Mouse (Mus musculus): ENCODE data around the gene Mtmr6. TPM values are rescaled to one million over a fixed set of nuclear protein-coding genes. Genes with fewer than 3 reads are reported as not detected.
A peak's percentile ranks its signal among the peaks of the same experiment; 100 is the strongest.

Mtmr6 gene
- polyA plus RNA-seq (2015; fragmentation: Nextera tagmentation; extraction: Ambion mirVana), result 55.5 and 62.0 TPM in 2 replicates

- Histone ChIP-seq H3K9me3 (ENCODE audit: control insufficient read depth, low read length) (no peaks in the 10 kb centered on the region), H3K27me3 (replicated peaks; ENCODE audit: control insufficient read depth, insufficient read depth, low read length) (no peaks in the 10 kb centered on the region), H3K27ac (ENCODE audit: low read depth, low read length) (peak within 1 kb of the TSS; percentile 88), H3K4me3 (ENCODE audit: low read length) (peak within 1 kb of the TSS; percentile 77), H3K36me3 (ENCODE audit: control insufficient read depth, insufficient read depth, low read length) (no peaks in the 10 kb centered on the region), H3K4me1 (ENCODE audit: control insufficient read depth, insufficient read depth, low read depth, low read length) (peaks cover 16% of the 10 kb centered on the region), H3K4me2 (ENCODE audit: low read length) (peak within 1 kb of the TSS; percentile 66), H3K9ac (ENCODE audit: low read depth, low read length) (peak within 1 kb of the TSS; percentile 90)
- peak; percentile 100 for ATAC-seq
- under 1% methylated on average over 51 of the region's 51 CpGs for WGBS
These were observed at the start of gene Mtmr6 for GRCm38 (mm10) chr14:60264990-60265876. Gene Mtmr6, plus strand, starts transcription at chr14:60265228.

GRCm38 (mm10) chr14:60216125-60216524 lies 48.9 kb upstream of the Mtmr6 start:
- Histone ChIP-seq H3K36me3 (ENCODE audit: control insufficient read depth, insufficient read depth, low read length) (peaks cover 7% of the 10 kb centered on the region; the same call in 1 of the 2 replicates), H3K4me3 (ENCODE audit: low read length) (no peak overlapping the region), H3K27ac (ENCODE audit: low read depth, low read length) (no peak overlapping the region), H3K9ac (ENCODE audit: low read depth, low read length) (no peak overlapping the region), H3K27me3 (replicated peaks; ENCODE audit: control insufficient read depth, insufficient read depth, low read length) (no peaks in the 10 kb centered on the region), H3K9me3 (ENCODE audit: control insufficient read depth, low read length) (no peaks in the 10 kb centered on the region), H3K4me1 (ENCODE audit: control insufficient read depth, insufficient read depth, low read depth, low read length) (no peaks in the 10 kb centered on the region), H3K4me2 (ENCODE audit: low read length) (no peak overlapping the region)
- 100% methylated on average over 1 of the region's 1 CpGs for WGBS
- no peak for ATAC-seq

GRCm38 (mm10) chr14:60217616-60218015 lies 47.4 kb upstream of the Mtmr6 start:
- H3K9me3 ChIP-seq (ENCODE audit: control insufficient read depth, low read length), result no peaks in the 10 kb centered on the region
- no peak overlapping the region for H3K9ac ChIP-seq (ENCODE audit: low read depth, low read length)
- H3K27ac ChIP-seq (ENCODE audit: low read depth, low read length), result no peak overlapping the region
- no peaks in the 10 kb centered on the region for H3K27me3 ChIP-seq (replicated peaks; ENCODE audit: control insufficient read depth, insufficient read depth, low read length)
- no peak overlapping the region for H3K4me2 ChIP-seq (ENCODE audit: low read length)
- H3K4me3 ChIP-seq (ENCODE audit: low read length), result no peak overlapping the region
- no peaks in the 10 kb centered on the region for H3K4me1 ChIP-seq (ENCODE audit: control insufficient read depth, insufficient read depth, low read depth, low read length)
- no peak for ATAC-seq
- 100% methylated on average over 4 of the region's 4 CpGs for WGBS
- peaks cover 11% of the 10 kb centered on the region for H3K36me3 ChIP-seq (ENCODE audit: control insufficient read depth, insufficient read depth, low read length)

- ATAC-seq, result no peak
- Histone ChIP-seq H3K36me3 (ENCODE audit: control insufficient read depth, insufficient read depth, low read length) (peaks cover 11% of the 10 kb centered on the region), H3K4me1 (ENCODE audit: control insufficient read depth, insufficient read depth, low read depth, low read length) (no peaks in the 10 kb centered on the region), H3K9ac (ENCODE audit: low read depth, low read length) (no peak overlapping the region), H3K27me3 (replicated peaks; ENCODE audit: control insufficient read depth, insufficient read depth, low read length) (no peaks in the 10 kb centered on the region), H3K27ac (ENCODE audit: low read depth, low read length) (no peak overlapping the region), H3K9me3 (ENCODE audit: control insufficient read depth, low read length) (no peaks in the 10 kb centered on the region), H3K4me3 (ENCODE audit: low read length) (no peak overlapping the region), H3K4me2 (ENCODE audit: low read length) (no peak overlapping the region)
- WGBS, result 91% methylated on average over 10 of the region's 10 CpGs
These were observed 45.1 kb upstream of the Mtmr6 start for GRCm38 (mm10) chr14:60219886-60220285.

- no peak for ATAC-seq
These were observed 26.5 kb upstream of the Mtmr6 start for GRCm38 (mm10) chr14:60238551-60238950.

GRCm38 (mm10) chr14:60250366-60250765 lies 14.7 kb upstream of the Mtmr6 start:
- Histone ChIP-seq H3K27ac (ENCODE audit: low read depth, low read length) (no peak overlapping the region), H3K9ac (ENCODE audit: low read depth, low read length) (peak overlapping the region; percentile 97), H3K36me3 (ENCODE audit: control insufficient read depth, insufficient read depth, low read length) (no peaks in the 10 kb centered on the region), H3K4me2 (ENCODE audit: low read length) (peak overlapping the region; percentile 74), H3K9me3 (ENCODE audit: control insufficient read depth, low read length) (no peaks in the 10 kb centered on the region), H3K4me1 (ENCODE audit: control insufficient read depth, insufficient read depth, low read depth, low read length) (peaks cover 20% of the 10 kb centered on the region), H3K4me3 (ENCODE audit: low read length) (peak overlapping the region; percentile 97), H3K27me3 (replicated peaks; ENCODE audit: control insufficient read depth, insufficient read depth, low read length) (no peaks in the 10 kb centered on the region)
- WGBS, result 14% methylated on average over 8 of the region's 8 CpGs
- no peak for ATAC-seq

More at GRCm38 (mm10) chr14:60238551-60238950, 26.5 kb upstream of the Mtmr6 start:
- 88% methylated on average over 3 of the region's 3 CpGs for WGBS
- H3K27me3 ChIP-seq (replicated peaks; ENCODE audit: control insufficient read depth, insufficient read depth, low read length), result no peaks in the 10 kb centered on the region
- no peak overlapping the region for H3K27ac ChIP-seq (ENCODE audit: low read depth, low read length)
- H3K36me3 ChIP-seq (ENCODE audit: control insufficient read depth, insufficient read depth, low read length), result peaks cover 23% of the 10 kb centered on the region
- no peaks in the 10 kb centered on the region for H3K9me3 ChIP-seq (ENCODE audit: control insufficient read depth, low read length)
- H3K4me3 ChIP-seq (ENCODE audit: low read length), result no peak overlapping the region
- no peak overlapping the region for H3K4me2 ChIP-seq (ENCODE audit: low read length)
- no peak overlapping the region for H3K9ac ChIP-seq (ENCODE audit: low read depth, low read length)
- H3K4me1 ChIP-seq (ENCODE audit: control insufficient read depth, insufficient read depth, low read depth, low read length), result no peaks in the 10 kb centered on the region

GRCm38 (mm10) chr14:60250879-60251278 lies 14.1 kb upstream of the Mtmr6 start:
- Histone ChIP-seq H3K27ac (ENCODE audit: low read depth, low read length) (peak overlapping the region; percentile 93), H3K36me3 (ENCODE audit: control insufficient read depth, insufficient read depth, low read length) (no peaks in the 10 kb centered on the region), H3K4me1 (ENCODE audit: control insufficient read depth, insufficient read depth, low read depth, low read length) (peaks cover 20% of the 10 kb centered on the region), H3K4me3 (ENCODE audit: low read length) (peak overlapping the region; percentile 97), H3K4me2 (ENCODE audit: low read length) (peak overlapping the region; percentile 74), H3K27me3 (replicated peaks; ENCODE audit: control insufficient read depth, insufficient read depth, low read length) (no peaks in the 10 kb centered on the region), H3K9me3 (ENCODE audit: control insufficient read depth, low read length) (no peaks in the 10 kb centered on the region), H3K9ac (ENCODE audit: low read depth, low read length) (peak overlapping the region; percentile 97)
- peak; percentile 55 for ATAC-seq
- under 1% methylated on average over 36 of the region's 39 CpGs for WGBS

GRCm38 (mm10) chr14:60251281-60252003 lies 13.6 kb upstream of the Mtmr6 start, which contains the start of the genes Nupl1 and Gm49336:
Gene Nupl1, minus strand, starts transcription at chr14:60251431.
Gene Gm49336, minus strand, starts transcription at chr14:60251507.
- 0% methylated on average over 58 of the region's 62 CpGs for WGBS
- H3K9ac ChIP-seq (ENCODE audit: low read depth, low read length), result peak within 1 kb of the TSS; percentile 97
- ATAC-seq, result peak; percentile 99

More at GRCm38 (mm10) chr14:60251281-60252003, 13.6 kb upstream of the Mtmr6 start, which contains the start of the genes Nupl1 and Gm49336:
- Histone ChIP-seq H3K9me3 (ENCODE audit: control insufficient read depth, low read length) (no peaks in the 10 kb centered on the region), H3K4me2 (ENCODE audit: low read length) (peak within 1 kb of the TSS; percentile 91), H3K27me3 (replicated peaks; ENCODE audit: control insufficient read depth, insufficient read depth, low read length) (no peaks in the 10 kb centered on the region), H3K4me3 (ENCODE audit: low read length) (peak within 1 kb of the TSS; percentile 97), H3K36me3 (ENCODE audit: control insufficient read depth, insufficient read depth, low read length) (no peaks in the 10 kb centered on the region), H3K27ac (ENCODE audit: low read depth, low read length) (peak within 1 kb of the TSS; percentile 93), H3K4me1 (ENCODE audit: control insufficient read depth, insufficient read depth, low read depth, low read length) (peaks cover 20% of the 10 kb centered on the region)

Data from hindbrain, embryonic 16.5 days (tissue).